Mouse (Mus musculus) limb, embryonic 13.5 days (tissue): ENCODE results near the gene Frmd4a. TPM values are rescaled to one million over a fixed set of nuclear protein-coding genes. Genes with fewer than 3 reads are reported as not detected.
A peak's percentile ranks its signal among the peaks of the same experiment; 100 is the strongest.

ENCODE experiments used
- ATAC-seq: fragments of 200-750 bp; cut with Nextera tagmentation; 2 replicates; pipeline ENCODE4 v1.8.0; 2017; ENCODE audit warnings: low read depth, moderate number of reproducible peaks, moderate TSS enrichment; ENCODE audit not compliant: low FRiP score
- H3K27ac ChIP-seq: fragments of 300-500 bp; sonication (generic); 2 replicates; pipeline ENCODE4 v1.5.1; 2015; ENCODE audit warnings: inconsistent platforms, mild to moderate bottlenecking, moderate library complexity
- H3K27me3 ChIP-seq: fragments of 300-500 bp; sonication (generic); 2 replicates; pipeline ENCODE4 v1.6.1; 2015; ENCODE audit warnings: mild to moderate bottlenecking, inconsistent platforms
- H3K36me3 ChIP-seq: fragments of 300-500 bp; sonication (generic); 2 replicates; pipeline ENCODE4 v1.6.1; 2015; ENCODE audit warnings: inconsistent platforms, mild to moderate bottlenecking, moderate library complexity
- H3K4me1 ChIP-seq: fragments of 300-500 bp; sonication (generic); 2 replicates; pipeline ENCODE4 v1.6.1; 2015; ENCODE audit warnings: inconsistent platforms
- H3K4me2 ChIP-seq: fragments of 300-500 bp; sonication (generic); replicated peaks from 2 replicates; pipeline ENCODE4 v1.6.1; 2015; ENCODE audit warnings: inconsistent platforms, mild to moderate bottlenecking, moderate library complexity
- H3K4me3 ChIP-seq: fragments of 300-500 bp; sonication (generic); 2 replicates; pipeline ENCODE4 v1.5.1; 2015; ENCODE audit warnings: moderate library complexity, mild to moderate bottlenecking, inconsistent platforms
- H3K9ac ChIP-seq: fragments of 300-500 bp; sonication (generic); 2 replicates; pipeline ENCODE4 v1.6.1; 2015; ENCODE audit warnings: mild to moderate bottlenecking, inconsistent platforms
- H3K9me3 ChIP-seq: fragments of 300-500 bp; sonication (generic); 2 replicates; pipeline ENCODE4 v1.6.1; 2016; ENCODE audit warnings: inconsistent platforms
- WGBS: fragments of 180-500 bp; shearing (Covaris S2); methylation state at CpG from one replicate; pipeline ENCODE4 v1.1.7; 2015; 5-methylcytosine and 5-hydroxymethylcytosine counted together
- polyA plus RNA-seq: library from polyadenylated mRNA; unstranded; fragments of >200 nt; fragmentation: Nextera tagmentation; extraction: Ambion mirVana; gene quantifications from 2 replicates; pipeline ENCODE4 v1.2.1, GENCODE M21; 2015

Gene Frmd4a
- polyA plus RNA-seq, 1 experiment from 2014 or later, result 68.1 TPM

DNA sequence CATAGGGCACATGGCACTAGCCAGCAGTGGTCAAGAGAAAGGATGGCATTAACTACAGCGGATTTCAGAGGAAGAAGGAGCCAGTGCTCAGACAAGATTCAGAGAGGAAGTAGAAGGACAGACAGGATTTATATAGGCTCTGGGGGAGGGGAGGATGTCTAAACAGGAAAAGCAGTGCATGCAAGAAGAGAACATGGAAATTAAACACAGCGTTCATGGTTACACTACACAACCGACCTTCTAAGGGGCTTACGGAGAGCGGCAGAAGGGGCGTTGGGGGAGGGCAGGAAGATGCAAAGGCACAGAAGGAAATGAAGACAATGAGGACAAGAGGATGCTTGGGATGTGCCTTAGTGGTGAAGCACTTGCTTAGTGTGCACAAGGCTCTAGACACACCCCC is 328.7 kb downstream of the Frmd4a start:
- no peaks in the 10 kb centered on the region for H3K27me3 ChIP-seq
- peak overlapping the region; percentile 19; the same call in 1 of the 2 replicates for H3K4me2 ChIP-seq
- no peaks in the 10 kb centered on the region for H3K9me3 ChIP-seq
- 47% methylated on average over 6 of the region's 6 CpGs for WGBS
- no peak overlapping the region for H3K9ac ChIP-seq
- no peak for ATAC-seq
- peaks cover 15% of the 10 kb centered on the region; the same call in 1 of the 2 replicates for H3K36me3 ChIP-seq
- no peak overlapping the region for H3K4me3 ChIP-seq
- peaks cover 52% of the 10 kb centered on the region for H3K4me1 ChIP-seq
- H3K27ac ChIP-seq, result peak overlapping the region; percentile 61; the same call in 1 of the 2 replicates

DNA sequence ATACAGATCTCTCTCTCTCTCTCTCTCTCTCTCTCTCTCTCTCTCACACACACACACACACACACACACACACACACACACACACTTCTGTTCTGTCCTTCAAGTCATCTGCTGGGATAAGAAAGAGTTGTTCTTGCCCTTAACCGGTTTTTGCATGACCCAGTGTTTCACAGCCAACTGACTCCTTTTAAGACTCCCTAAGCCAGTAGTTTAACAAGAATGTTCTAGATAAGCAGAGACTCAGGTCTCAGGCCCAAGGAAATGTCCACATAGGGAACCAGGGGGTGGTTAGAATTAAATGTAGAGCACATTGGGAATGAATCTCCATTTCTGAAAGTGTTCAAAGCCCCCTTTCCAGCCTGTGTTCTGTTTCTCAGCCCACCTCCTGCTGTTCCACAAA is 329.4 kb downstream of the Frmd4a start:
- WGBS, result 27% methylated on average over 1 of the region's 1 CpGs
- Histone ChIP-seq H3K27ac (peak overlapping the region; percentile 69), H3K9me3 (no peaks in the 10 kb centered on the region), H3K4me3 (no peak overlapping the region), H3K27me3 (no peaks in the 10 kb centered on the region), H3K4me1 (peaks cover 52% of the 10 kb centered on the region), H3K9ac (no peak overlapping the region), H3K4me2 (no peak overlapping the region), H3K36me3 (peaks cover 12% of the 10 kb centered on the region; the same call in 1 of the 2 replicates)
- no peak for ATAC-seq

GRCm38 (mm10) chr2:4347782-4348181 is 330.3 kb downstream of the Frmd4a start:
- 33% methylated on average over 3 of the region's 3 CpGs for WGBS
- H3K9ac ChIP-seq, result no peak overlapping the region
- no peaks in the 10 kb centered on the region for H3K9me3 ChIP-seq
- no peaks in the 10 kb centered on the region for H3K27me3 ChIP-seq
- H3K36me3 ChIP-seq, result peaks cover 12% of the 10 kb centered on the region; the same call in 1 of the 2 replicates
- H3K4me3 ChIP-seq, result no peak overlapping the region
- H3K4me2 ChIP-seq, result no peak overlapping the region
- H3K4me1 ChIP-seq, result peaks cover 58% of the 10 kb centered on the region
- ATAC-seq, result no peak
- H3K27ac ChIP-seq, result peak overlapping the region; percentile 69; the same call in 1 of the 2 replicates

DNA sequence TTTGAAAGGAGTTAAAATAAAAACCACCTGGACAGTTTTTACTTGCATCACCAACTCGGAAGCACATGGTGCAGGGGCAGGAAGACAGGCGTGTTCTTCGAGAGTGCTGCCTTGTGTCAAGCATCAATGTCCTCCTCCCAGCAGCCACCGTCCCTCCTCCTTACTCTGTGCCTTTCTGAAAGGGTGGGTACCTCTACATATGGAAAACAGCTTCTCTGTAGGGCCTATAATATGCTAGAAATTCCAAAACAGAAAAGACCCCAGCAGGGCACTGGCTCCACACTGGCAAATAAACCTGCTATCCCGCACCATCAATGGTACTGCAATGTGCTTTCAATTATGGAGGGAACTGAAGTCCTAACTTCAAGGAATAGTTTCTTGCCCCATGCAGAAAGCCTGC is 331.0 kb downstream of the Frmd4a start:
- H3K4me2 ChIP-seq, result no peak overlapping the region
- no peak overlapping the region for H3K9ac ChIP-seq
- ATAC-seq, result peak; percentile 64
- H3K36me3 ChIP-seq, result peaks cover 12% of the 10 kb centered on the region; the same call in 1 of the 2 replicates
- no peaks in the 10 kb centered on the region for H3K27me3 ChIP-seq
- H3K27ac ChIP-seq, result peak overlapping the region; percentile 61; the same call in 1 of the 2 replicates
- 17% methylated on average over 5 of the region's 5 CpGs for WGBS
- H3K4me3 ChIP-seq, result no peak overlapping the region
- H3K4me1 ChIP-seq, result peaks cover 62% of the 10 kb centered on the region
- no peaks in the 10 kb centered on the region for H3K9me3 ChIP-seq

- peak; percentile 92 for ATAC-seq
- Histone ChIP-seq H3K36me3 (no peaks in the 10 kb centered on the region; the same call in 1 of the 2 replicates), H3K4me2 (peak overlapping the region; percentile 16; the same call in 1 of the 2 replicates), H3K9me3 (no peaks in the 10 kb centered on the region), H3K4me3 (no peak overlapping the region), H3K27ac (peak overlapping the region; percentile 75; the same call in 1 of the 2 replicates), H3K27me3 (no peaks in the 10 kb centered on the region), H3K9ac (no peak overlapping the region), H3K4me1 (peaks cover 74% of the 10 kb centered on the region)
- WGBS, result 19% methylated on average over 7 of the region's 7 CpGs
Measured at GRCm38 (mm10) chr2:4356812-4357384, 339.4 kb downstream of the Frmd4a start.

- Histone ChIP-seq H3K4me3 (no peak overlapping the region), H3K4me1 (peaks cover 37% of the 10 kb centered on the region), H3K9ac (no peak overlapping the region), H3K9me3 (no peaks in the 10 kb centered on the region), H3K27ac (peak overlapping the region; percentile 12; the same call in 1 of the 2 replicates), H3K4me2 (no peak overlapping the region), H3K36me3 (peaks cover 15% of the 10 kb centered on the region), H3K27me3 (no peaks in the 10 kb centered on the region)
- WGBS, result 32% methylated on average over 9 of the region's 9 CpGs
- ATAC-seq, result peak; percentile 60
Measured at GRCm38 (mm10) chr2:4361981-4362834, 344.7 kb downstream of the Frmd4a start.

- 70% methylated on average over 4 of the region's 4 CpGs for WGBS
- Histone ChIP-seq H3K9ac (no peak overlapping the region), H3K9me3 (no peaks in the 10 kb centered on the region), H3K4me2 (no peak overlapping the region), H3K4me1 (peaks cover 24% of the 10 kb centered on the region), H3K4me3 (no peak overlapping the region), H3K36me3 (peaks cover 24% of the 10 kb centered on the region; the same call in 1 of the 2 replicates), H3K27me3 (no peaks in the 10 kb centered on the region), H3K27ac (no peak overlapping the region)
- ATAC-seq, result no peak
Measured at GRCm38 (mm10) chr2:4364908-4365307, 347.4 kb downstream of the Frmd4a start.

GRCm38 (mm10) chr2:4368544-4368943 is 351.0 kb downstream of the Frmd4a start:
- H3K36me3 ChIP-seq, result peaks cover 24% of the 10 kb centered on the region; the same call in 1 of the 2 replicates
- H3K4me3 ChIP-seq, result no peak overlapping the region
- H3K27me3 ChIP-seq, result no peaks in the 10 kb centered on the region
- whole genome bisulfite sequencing, result 79% methylated on average over 6 of the region's 6 CpGs
- no peak overlapping the region for H3K9ac ChIP-seq
- no peak for ATAC-seq
- no peak overlapping the region for H3K27ac ChIP-seq
- H3K9me3 ChIP-seq, result no peaks in the 10 kb centered on the region
- peaks cover 17% of the 10 kb centered on the region for H3K4me1 ChIP-seq
- H3K4me2 ChIP-seq, result no peak overlapping the region

- no peaks in the 10 kb centered on the region for H3K9me3 ChIP-seq
- H3K27ac ChIP-seq, result no peak overlapping the region
- 86% methylated on average over 7 of the region's 7 CpGs for WGBS
- H3K9ac ChIP-seq, result no peak overlapping the region
- peaks cover 15% of the 10 kb centered on the region; the same call in 1 of the 2 replicates for H3K36me3 ChIP-seq
- peaks cover 17% of the 10 kb centered on the region for H3K4me1 ChIP-seq
- H3K4me3 ChIP-seq, result no peak overlapping the region
- H3K27me3 ChIP-seq, result no peaks in the 10 kb centered on the region
- no peak for ATAC-seq
- H3K4me2 ChIP-seq, result no peak overlapping the region
Measured at GRCm38 (mm10) chr2:4370499-4370898, 353.0 kb downstream of the Frmd4a start.

GRCm38 (mm10) chr2:4371341-4371740 is 353.8 kb downstream of the Frmd4a start:
- Histone ChIP-seq H3K27ac (no peak overlapping the region), H3K4me2 (no peak overlapping the region), H3K4me3 (no peak overlapping the region), H3K36me3 (peaks cover 15% of the 10 kb centered on the region; the same call in 1 of the 2 replicates), H3K4me1 (peaks cover 17% of the 10 kb centered on the region), H3K9ac (no peak overlapping the region), H3K27me3 (no peaks in the 10 kb centered on the region), H3K9me3 (no peaks in the 10 kb centered on the region; the same call in 1 of the 2 replicates)
- no peak for ATAC-seq
- 86% methylated on average over 1 of the region's 1 CpGs for WGBS

DNA sequence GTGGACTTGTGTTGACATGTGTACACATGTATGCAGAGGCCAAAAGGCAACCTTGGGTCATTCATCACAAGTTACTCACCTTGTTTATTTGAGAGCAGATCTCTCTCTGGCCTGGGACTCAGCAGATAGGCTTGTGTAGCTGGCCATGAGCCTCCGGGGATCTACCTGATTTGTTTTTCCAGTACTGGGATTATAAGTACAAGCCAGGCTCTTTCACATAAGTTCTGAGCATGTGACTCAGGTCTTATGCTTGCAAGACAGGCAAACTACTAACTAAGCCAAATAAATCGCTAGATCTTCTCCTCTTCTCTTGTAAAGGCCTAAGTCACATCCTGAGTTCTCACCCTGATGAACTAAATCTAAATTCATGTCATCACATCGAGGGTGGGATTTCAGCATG is 361.3 kb downstream of the Frmd4a start:
- no peak overlapping the region for H3K4me2 ChIP-seq
- H3K27ac ChIP-seq, result no peak overlapping the region
- no peaks in the 10 kb centered on the region; the same call in 1 of the 2 replicates for H3K9me3 ChIP-seq
- no peaks in the 10 kb centered on the region for H3K27me3 ChIP-seq
- peaks cover 10% of the 10 kb centered on the region; the same call in 1 of the 2 replicates for H3K36me3 ChIP-seq
- H3K9ac ChIP-seq, result no peak overlapping the region
- H3K4me3 ChIP-seq, result no peak overlapping the region
- peaks cover 14% of the 10 kb centered on the region; the same call in 1 of the 2 replicates for H3K4me1 ChIP-seq
- ATAC-seq, result no peak
- WGBS, result 86% methylated on average over 3 of the region's 3 CpGs

DNA sequence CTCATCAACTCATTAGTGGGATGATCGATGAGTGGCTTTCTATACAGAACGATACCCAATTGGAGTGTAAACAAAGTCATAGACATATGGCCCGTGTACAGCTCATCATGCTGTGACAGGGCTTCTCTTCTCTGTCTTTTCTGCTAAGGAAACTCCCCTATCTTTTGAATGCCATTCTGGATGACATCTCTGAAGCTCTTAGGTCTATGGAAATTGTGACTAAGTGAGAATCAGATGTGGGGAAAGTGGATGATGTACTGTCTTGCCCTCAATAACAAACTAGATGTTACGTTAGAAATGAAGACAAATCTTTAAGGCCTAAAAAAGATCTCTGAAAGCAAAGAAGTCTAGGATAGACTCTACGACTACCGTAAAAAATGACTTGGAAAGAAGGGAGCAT is 362.9 kb downstream of the Frmd4a start:
- ATAC-seq, result no peak
- Histone ChIP-seq H3K27me3 (no peaks in the 10 kb centered on the region), H3K9me3 (no peaks in the 10 kb centered on the region; the same call in 1 of the 2 replicates), H3K4me2 (no peak overlapping the region), H3K9ac (no peak overlapping the region), H3K4me1 (peaks cover 17% of the 10 kb centered on the region; the same call in 1 of the 2 replicates), H3K36me3 (peaks cover 7% of the 10 kb centered on the region; the same call in 1 of the 2 replicates), H3K4me3 (no peak overlapping the region), H3K27ac (no peak overlapping the region)
- whole genome bisulfite sequencing, result 93% methylated on average over 6 of the region's 6 CpGs
